Mouse (Mus musculus): ENCODE measurements around the gene Akap2. TPM values are rescaled to one million over a fixed set of nuclear protein-coding genes. Genes with fewer than 3 reads are reported as not detected.

Gene Akap2
- polyA plus RNA-seq, 1 experiment from 2014 or later, result 33.3 TPM

DNA sequence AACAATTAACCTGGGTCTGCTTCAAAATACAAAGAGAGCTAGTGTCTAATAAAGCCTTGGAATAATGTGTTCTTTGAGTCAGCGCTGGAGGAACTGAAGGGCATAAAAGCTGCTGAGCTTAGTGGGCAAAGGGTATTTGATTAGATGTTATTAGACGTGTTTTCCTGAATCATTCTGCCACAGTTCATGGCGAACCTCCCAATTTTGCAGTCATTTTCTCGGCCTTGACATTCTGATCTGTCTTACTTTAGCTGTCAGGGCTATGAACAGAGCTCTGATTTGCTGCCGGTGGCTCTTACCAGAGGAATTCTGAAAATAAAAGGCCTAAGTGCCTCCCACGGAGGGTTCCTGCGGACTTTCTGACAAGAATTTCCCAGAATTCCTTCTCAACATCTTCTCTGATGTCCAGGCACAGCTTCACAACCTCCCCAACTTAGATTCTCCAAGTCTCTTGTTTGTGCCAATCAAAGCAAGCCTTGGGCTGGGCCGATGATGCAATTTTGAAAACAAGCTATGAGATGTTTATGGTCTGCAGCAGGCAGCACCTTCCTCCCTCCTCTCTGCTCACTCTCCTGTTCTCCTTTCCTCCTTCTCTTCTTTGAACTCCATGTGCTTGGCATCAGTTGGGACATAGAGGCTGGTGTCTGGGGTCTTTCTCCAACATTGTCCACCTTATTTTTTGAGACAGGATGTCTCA lies 21.5 kb downstream of the Akap2 start:
- DNase-seq (ENCODE audit: low spot score), result peak; percentile 59
- no peaks in the 10 kb centered on the region for H3K9me3 ChIP-seq (replicated peaks)
- no peaks in the 10 kb centered on the region for H3K27me3 ChIP-seq (ENCODE audit: low read depth, poor library complexity, severe bottlenecking)
- peaks cover 74% of the 10 kb centered on the region for H3K4me1 ChIP-seq
- WGBS, result 20% methylated on average over 8 of the region's 8 CpGs
- peaks cover 3% of the 10 kb centered on the region; the same call in 1 of the 2 replicates for H3K36me3 ChIP-seq
- H3K4me3 ChIP-seq, result no peak overlapping the region
- peak overlapping the region; percentile 87 for H3K27ac ChIP-seq

DNA sequence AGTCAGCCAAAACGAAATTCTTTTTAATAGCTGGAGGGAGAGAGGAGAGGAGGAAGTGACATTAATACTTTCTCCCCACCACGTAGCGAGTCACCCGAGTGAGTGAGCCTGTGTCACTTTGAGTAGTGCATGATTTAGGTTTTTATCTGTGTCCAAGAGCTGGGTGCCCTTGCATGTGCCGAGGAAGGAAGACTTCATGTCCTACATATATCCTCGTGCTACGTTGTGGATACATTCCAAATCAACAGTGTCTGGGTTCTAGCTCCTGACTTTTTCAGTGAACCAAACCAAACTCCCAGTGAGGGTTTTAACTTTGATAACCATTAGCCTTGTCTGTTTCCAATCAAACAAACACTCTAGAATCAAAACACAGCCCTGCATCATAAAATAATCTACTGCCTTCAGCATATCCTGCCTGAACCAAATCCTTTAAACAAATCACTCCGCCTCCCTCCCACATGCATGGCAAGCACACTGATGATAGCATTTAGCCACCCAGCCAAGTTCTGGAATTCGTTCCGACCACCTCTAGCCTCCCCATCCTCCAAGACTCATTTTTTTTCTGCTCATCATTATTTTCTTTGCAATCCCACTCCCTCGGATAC lies 26.0 kb downstream of the Akap2 start:
- Histone ChIP-seq H3K4me1 (peaks cover 63% of the 10 kb centered on the region), H3K4me3 (no peak overlapping the region), H3K36me3 (peaks cover 9% of the 10 kb centered on the region; the same call in 1 of the 2 replicates), H3K27me3 (ENCODE audit: low read depth, poor library complexity, severe bottlenecking) (no peaks in the 10 kb centered on the region), H3K9me3 (replicated peaks) (no peaks in the 10 kb centered on the region), H3K27ac (peak overlapping the region; percentile 61; the same call in 1 of the 2 replicates)
- WGBS, result 77% methylated on average over 11 of the region's 11 CpGs
- DNase-seq (ENCODE audit: low spot score), result no peak

DNA sequence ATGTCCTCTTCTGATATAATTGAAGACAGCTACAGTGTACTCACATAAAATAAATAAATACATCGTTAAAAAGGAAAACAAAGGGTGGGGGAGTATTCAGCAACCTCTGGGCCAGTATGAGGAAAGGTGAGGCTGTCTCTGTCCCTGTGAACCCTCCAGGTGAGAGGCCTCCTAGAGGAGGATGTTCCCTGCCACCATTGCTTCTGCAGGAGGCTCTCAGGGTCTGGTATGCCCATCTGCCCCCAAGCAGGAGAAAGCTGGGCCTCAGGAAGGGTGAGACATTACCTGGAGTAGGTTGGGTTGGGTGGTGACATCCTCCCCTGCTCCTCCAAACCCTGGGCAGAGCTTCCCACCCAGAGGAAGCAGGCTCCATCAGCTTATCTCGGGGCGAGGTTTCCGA lies 33.2 kb downstream of the Akap2 start:
- Histone ChIP-seq H3K36me3 (peaks cover 5% of the 10 kb centered on the region; the same call in 1 of the 2 replicates), H3K9me3 (replicated peaks) (no peaks in the 10 kb centered on the region), H3K27ac (peak overlapping the region; percentile 50), H3K4me3 (no peak overlapping the region), H3K4me1 (peaks cover 28% of the 10 kb centered on the region), H3K27me3 (ENCODE audit: low read depth, poor library complexity, severe bottlenecking) (no peaks in the 10 kb centered on the region)
- WGBS, result 52% methylated on average over 4 of the region's 4 CpGs
- no peak for DNase-seq (ENCODE audit: low spot score)

DNA sequence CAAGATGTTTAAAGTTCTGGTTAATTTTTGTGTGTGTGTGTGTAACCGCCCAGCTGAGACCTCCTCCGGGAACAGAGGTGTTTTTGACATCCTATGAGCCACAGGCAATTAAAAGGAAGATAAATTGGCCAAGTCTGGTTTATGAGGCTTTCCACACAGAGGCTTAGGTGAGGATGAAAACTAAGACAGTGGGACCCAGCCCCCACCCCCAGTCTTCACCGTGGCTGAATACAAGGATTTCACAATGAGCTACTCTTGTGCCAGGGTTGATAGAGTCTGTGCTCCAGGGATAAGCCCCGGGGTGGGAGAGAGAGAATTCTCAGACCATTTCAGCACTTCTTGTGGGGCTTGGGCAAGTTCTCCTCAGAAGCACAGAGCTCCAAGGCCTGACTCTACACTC lies 33.6 kb downstream of the Akap2 start:
- no peak overlapping the region for H3K4me3 ChIP-seq
- H3K27ac ChIP-seq, result peak overlapping the region; percentile 66; the same call in 1 of the 2 replicates
- no peak for DNase-seq (ENCODE audit: low spot score)
- peaks cover 28% of the 10 kb centered on the region for H3K4me1 ChIP-seq
- no peaks in the 10 kb centered on the region for H3K9me3 ChIP-seq (replicated peaks)
- peaks cover 1% of the 10 kb centered on the region; the same call in 1 of the 2 replicates for H3K36me3 ChIP-seq
- WGBS, result 45% methylated on average over 4 of the region's 4 CpGs
- no peaks in the 10 kb centered on the region for H3K27me3 ChIP-seq (ENCODE audit: low read depth, poor library complexity, severe bottlenecking)

DNA sequence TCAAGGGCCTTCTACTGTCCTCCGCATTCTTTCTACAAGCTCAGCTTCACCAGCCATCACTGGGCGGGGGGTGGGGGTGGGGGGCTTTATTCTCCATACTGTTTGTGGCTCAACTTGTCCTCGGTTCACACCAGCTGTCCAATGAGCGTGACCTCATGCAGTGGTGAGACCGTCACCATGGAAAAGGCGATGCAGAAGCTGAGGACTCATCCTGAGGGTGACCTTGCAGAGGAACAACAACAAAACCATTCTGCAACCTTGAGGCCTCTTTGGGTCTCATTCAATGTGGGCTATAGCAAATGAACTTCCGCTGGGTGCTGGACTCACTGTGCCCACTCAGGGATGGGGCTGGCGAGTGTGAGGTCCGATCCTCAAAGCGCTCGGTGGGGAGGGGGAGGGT lies 34.1 kb downstream of the Akap2 start:
- peaks cover 28% of the 10 kb centered on the region for H3K4me1 ChIP-seq
- DNase-seq (ENCODE audit: low spot score), result no peak
- 91% methylated on average over 11 of the region's 11 CpGs for WGBS
- H3K27ac ChIP-seq, result peak overlapping the region; percentile 66; the same call in 1 of the 2 replicates
- no peaks in the 10 kb centered on the region for H3K36me3 ChIP-seq
- H3K4me3 ChIP-seq, result no peak overlapping the region
- H3K9me3 ChIP-seq (replicated peaks), result no peaks in the 10 kb centered on the region
- no peaks in the 10 kb centered on the region for H3K27me3 ChIP-seq (ENCODE audit: low read depth, poor library complexity, severe bottlenecking)

DNA sequence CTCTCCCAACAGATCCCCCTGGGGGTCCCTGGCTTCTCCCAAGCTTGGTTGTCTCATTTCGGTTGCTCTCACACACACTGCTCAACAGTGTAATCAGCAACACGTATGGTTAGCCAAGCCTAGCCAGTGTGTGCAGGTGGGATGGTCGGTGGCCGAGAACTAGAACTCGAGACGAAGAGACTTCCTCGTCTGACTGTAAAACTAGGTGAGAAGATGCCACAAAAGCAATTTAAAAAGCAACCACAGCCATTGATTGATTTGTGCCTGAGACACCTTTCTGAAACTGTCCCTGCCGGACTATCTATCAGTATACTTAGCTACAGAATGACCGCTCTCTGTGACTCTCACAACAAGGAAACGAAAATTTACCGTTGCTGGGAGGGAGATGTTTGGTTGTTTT lies 37.6 kb downstream of the Akap2 start:
- H3K27ac ChIP-seq, result no peak overlapping the region
- H3K36me3 ChIP-seq, result no peaks in the 10 kb centered on the region
- no peaks in the 10 kb centered on the region for H3K9me3 ChIP-seq (replicated peaks)
- H3K4me3 ChIP-seq, result no peak overlapping the region
- H3K4me1 ChIP-seq, result peaks cover 23% of the 10 kb centered on the region
- DNase-seq (ENCODE audit: low spot score), result no peak
- WGBS, result 90% methylated on average over 11 of the region's 11 CpGs
- no peaks in the 10 kb centered on the region for H3K27me3 ChIP-seq (ENCODE audit: low read depth, poor library complexity, severe bottlenecking)

DNA sequence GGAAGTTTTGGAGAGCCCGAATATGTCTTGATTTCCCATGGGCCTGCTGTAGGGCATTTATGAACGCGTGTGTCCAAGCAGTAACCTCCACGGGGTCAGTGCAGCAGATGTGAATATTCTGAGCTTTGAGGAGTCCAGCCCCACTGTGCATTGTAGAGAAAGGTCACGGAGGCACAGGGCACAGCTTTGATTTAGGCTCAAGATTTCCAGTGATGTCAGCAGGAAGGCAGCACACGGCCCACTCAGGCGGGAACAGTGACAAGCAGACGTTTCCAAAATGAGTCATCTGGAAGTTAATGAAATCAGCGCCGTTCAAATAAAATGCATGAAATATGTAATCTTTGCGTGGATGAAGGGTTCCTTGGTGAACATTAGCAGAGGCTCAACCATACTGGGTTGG lies 40.5 kb downstream of the Akap2 start:
- Histone ChIP-seq H3K4me1 (peaks cover 9% of the 10 kb centered on the region), H3K27ac (peak overlapping the region; percentile 58), H3K36me3 (no peaks in the 10 kb centered on the region), H3K4me3 (no peak overlapping the region), H3K9me3 (replicated peaks) (no peaks in the 10 kb centered on the region), H3K27me3 (ENCODE audit: low read depth, poor library complexity, severe bottlenecking) (no peaks in the 10 kb centered on the region)
- no peak for DNase-seq (ENCODE audit: low spot score)
- 70% methylated on average over 11 of the region's 11 CpGs for WGBS

DNA sequence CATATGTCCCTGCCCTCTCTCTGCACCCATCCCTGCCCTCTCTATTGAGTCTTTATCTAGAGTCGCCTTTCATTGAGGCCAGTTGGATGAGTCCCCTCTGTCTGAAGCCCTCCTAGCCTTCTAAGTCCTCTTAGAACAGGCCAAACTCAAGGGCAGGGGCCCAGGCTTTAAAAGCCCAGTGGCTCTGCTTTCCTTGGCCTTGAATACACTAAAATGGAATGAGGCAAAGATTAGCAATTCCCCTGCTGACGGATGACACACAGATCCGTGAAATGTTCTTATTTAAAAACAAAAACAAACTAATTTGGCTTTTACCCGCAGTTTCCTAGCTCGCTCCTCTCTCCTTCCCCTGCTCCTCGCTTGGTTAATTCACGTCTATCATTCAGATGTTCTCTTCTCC lies 45.0 kb downstream of the Akap2 start:
- Histone ChIP-seq H3K4me3 (no peak overlapping the region), H3K9me3 (replicated peaks) (no peaks in the 10 kb centered on the region), H3K27me3 (ENCODE audit: low read depth, poor library complexity, severe bottlenecking) (no peaks in the 10 kb centered on the region), H3K4me1 (peaks cover 13% of the 10 kb centered on the region), H3K36me3 (no peaks in the 10 kb centered on the region), H3K27ac (0 out of 2 replicates have a peak overlapping the region, but pooled peaks have one; percentile 19)
- WGBS, result 81% methylated on average over 7 of the region's 7 CpGs
- DNase-seq (ENCODE audit: low spot score), result no peak

DNA sequence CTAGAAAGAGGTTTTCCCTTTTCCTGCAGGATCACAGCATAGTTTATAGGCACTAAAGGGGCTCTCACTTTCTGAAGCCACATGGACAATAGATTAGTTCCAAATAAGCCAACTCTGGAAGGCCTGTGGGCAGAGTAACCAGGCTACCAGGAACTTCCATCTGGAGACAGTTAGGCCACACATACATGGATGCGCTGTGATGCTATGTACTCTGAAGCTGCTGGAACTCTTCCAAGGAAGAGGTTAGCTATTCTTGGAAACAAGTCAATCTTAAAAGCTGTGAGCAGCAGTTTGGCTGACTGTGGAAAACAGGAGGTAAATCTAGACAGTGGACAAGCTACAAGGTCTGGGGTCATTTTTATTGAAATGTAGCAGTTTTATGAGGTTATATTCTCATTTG lies 46.9 kb downstream of the Akap2 start:
- Histone ChIP-seq H3K36me3 (no peaks in the 10 kb centered on the region), H3K9me3 (replicated peaks) (no peaks in the 10 kb centered on the region), H3K4me3 (no peak overlapping the region), H3K4me1 (peaks cover 10% of the 10 kb centered on the region), H3K27ac (no peak overlapping the region), H3K27me3 (ENCODE audit: low read depth, poor library complexity, severe bottlenecking) (no peaks in the 10 kb centered on the region)
- DNase-seq (ENCODE audit: low spot score), result no peak
- 84% methylated on average over 1 of the region's 1 CpGs for WGBS

DNA sequence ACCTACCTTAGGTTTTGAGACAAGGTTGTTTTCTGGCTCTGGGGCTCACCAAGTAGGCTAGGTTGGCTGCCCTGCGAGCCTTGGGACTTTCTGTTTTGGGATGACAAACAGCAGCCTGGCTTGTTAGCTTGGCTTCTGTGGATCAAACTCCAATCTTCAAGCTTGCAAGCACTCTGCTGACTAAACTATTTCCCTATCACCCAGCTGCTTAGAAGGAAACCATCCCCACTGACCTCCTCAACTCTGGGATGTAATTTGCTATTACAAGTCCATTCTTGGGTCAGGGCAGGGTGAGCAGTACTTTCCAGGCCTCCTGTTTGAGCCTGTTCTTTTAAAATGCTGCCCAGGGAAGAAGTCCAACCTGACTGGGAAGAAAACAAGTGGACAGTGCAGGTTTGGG lies 47.5 kb downstream of the Akap2 start:
- WGBS, result 86% methylated on average over 1 of the region's 1 CpGs
- Histone ChIP-seq H3K9me3 (replicated peaks) (no peaks in the 10 kb centered on the region), H3K4me3 (no peak overlapping the region), H3K36me3 (no peaks in the 10 kb centered on the region), H3K4me1 (peaks cover 10% of the 10 kb centered on the region), H3K27me3 (ENCODE audit: low read depth, poor library complexity, severe bottlenecking) (no peaks in the 10 kb centered on the region), H3K27ac (no peak overlapping the region)
- no peak for DNase-seq (ENCODE audit: low spot score)

DNA sequence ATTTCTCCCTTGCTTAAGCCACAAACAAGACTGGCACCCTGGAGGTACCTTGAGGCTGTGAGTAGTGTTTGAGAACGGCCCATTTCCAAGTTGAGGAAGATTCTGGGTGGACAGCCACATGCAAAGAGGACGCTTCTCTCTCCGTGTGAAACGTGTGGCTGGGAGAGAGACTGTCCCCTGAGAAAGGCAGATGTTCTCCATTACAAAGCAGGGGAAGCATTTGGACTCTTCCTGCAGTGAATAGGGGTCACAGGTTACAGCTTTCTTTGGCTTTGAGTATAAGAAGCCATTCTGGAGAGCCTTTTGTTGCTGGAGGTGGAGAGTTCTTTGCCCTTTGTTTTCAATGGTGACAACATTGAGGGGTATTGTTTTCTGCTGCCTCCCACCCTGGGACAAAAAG lies 48.3 kb downstream of the Akap2 start:
- Histone ChIP-seq H3K9me3 (replicated peaks) (no peaks in the 10 kb centered on the region), H3K27ac (no peak overlapping the region), H3K27me3 (ENCODE audit: low read depth, poor library complexity, severe bottlenecking) (no peaks in the 10 kb centered on the region), H3K4me1 (peaks cover 10% of the 10 kb centered on the region), H3K36me3 (no peaks in the 10 kb centered on the region), H3K4me3 (no peak overlapping the region)
- 42% methylated on average over 4 of the region's 4 CpGs for WGBS
- no peak for DNase-seq (ENCODE audit: low spot score)

DNA sequence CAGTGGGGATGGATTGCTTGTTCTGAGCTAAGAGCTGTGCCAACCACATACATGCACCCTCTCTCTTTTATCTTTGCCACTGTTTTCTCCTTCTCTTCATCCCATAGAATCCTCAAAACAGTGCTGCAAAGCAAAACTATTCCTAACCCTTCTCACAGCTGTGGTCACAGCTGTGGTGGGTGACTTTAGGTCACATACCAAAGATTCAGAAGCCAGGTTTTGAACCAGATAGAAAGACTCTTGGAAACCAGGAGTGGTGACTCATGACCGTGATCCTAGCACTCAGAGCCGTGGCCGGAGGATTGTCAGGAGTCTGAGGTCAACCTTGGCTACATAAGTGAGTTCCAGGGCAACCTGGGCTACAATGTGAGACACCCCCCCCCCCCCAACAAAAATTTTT lies 51.5 kb downstream of the Akap2 start:
- DNase-seq (ENCODE audit: low spot score), result no peak
- H3K9me3 ChIP-seq (replicated peaks), result no peaks in the 10 kb centered on the region
- no peaks in the 10 kb centered on the region for H3K36me3 ChIP-seq
- 79% methylated on average over 3 of the region's 3 CpGs for WGBS
- H3K4me3 ChIP-seq, result no peak overlapping the region
- no peak overlapping the region for H3K27ac ChIP-seq
- no peaks in the 10 kb centered on the region for H3K27me3 ChIP-seq (ENCODE audit: low read depth, poor library complexity, severe bottlenecking)
- peaks cover 14% of the 10 kb centered on the region for H3K4me1 ChIP-seq

DNA sequence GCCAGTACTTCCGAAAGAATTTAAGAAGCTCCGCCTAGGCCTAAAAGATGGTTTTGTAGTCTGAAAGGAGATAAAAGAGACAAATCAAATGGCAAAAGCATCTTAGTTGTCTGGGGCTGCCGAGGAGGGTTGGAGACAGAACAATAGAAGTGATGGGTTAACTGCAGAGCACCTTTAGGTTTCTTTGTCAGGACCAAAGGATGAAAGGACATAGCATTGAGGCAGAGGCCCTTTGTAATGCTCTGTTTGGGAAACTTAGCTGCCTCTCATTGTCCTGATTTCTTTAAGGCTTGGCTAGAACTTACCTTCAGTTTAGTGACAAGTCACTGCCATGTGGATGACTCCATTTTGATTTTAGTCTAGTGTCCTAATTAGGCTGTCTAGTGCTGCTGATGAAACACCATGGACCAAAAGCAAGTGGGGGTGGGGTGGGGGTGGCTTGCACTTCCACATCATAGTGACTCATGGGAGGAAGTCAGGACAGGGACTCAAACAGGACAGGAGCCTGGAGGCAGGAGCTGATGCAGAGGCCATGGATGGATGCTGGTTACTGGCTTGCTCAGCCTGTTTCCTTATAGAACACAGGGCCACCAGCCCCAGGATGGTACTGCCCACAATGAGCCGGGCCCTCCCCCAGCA lies 52.8 kb downstream of the Akap2 start:
- Histone ChIP-seq H3K36me3 (no peaks in the 10 kb centered on the region), H3K27ac (no peak overlapping the region), H3K27me3 (ENCODE audit: low read depth, poor library complexity, severe bottlenecking) (no peaks in the 10 kb centered on the region), H3K9me3 (replicated peaks) (no peaks in the 10 kb centered on the region), H3K4me3 (no peak overlapping the region), H3K4me1 (peaks cover 14% of the 10 kb centered on the region)
- DNase-seq (ENCODE audit: low spot score), result no peak
- 85% methylated on average over 4 of the region's 4 CpGs for WGBS

Data from limb, embryonic 10.5 days (tissue).